Mouse (Mus musculus) olfactory bulb, adult 2 months (tissue): ENCODE results near the gene Hist1h4k. TPM values are rescaled to one million over a fixed set of nuclear protein-coding genes. Genes with fewer than 3 reads are reported as not detected.
A peak's percentile ranks its signal among the peaks of the same experiment; 100 is the strongest.
"Not testable (repeated sequence)": the region's sequence is repeated elsewhere in the genome, so short reads cannot be mapped to it uniquely, and the experiment has no call there.

ENCODE experiments used
- H3K27ac ChIP-seq: fragments of 200-500 bp; 2 replicates; pipeline ENCODE4 v1.5.1; 2012; ENCODE audit warnings: low read depth, low read length; ENCODE audit not compliant: insufficient read depth
- H3K4me1 ChIP-seq: fragments of 200-500 bp; 2 replicates; pipeline ENCODE4 v1.6.1; 2012; ENCODE audit warnings: low read length; ENCODE audit not compliant: control insufficient read depth, insufficient read depth
- H3K4me3 ChIP-seq: fragments of 200-500 bp; 2 replicates; pipeline ENCODE4 v1.5.1; 2012; ENCODE audit warnings: mild to moderate bottlenecking, low read depth, low read length, moderate library complexity; ENCODE audit not compliant: insufficient read depth
- CTCF ChIP-seq: fragments of 200-500 bp; IDR thresholded peaks from 2 replicates; pipeline ENCODE4 v1.5.1; 2012; ENCODE audit warnings: low read depth, mild to moderate bottlenecking, low read length, moderate library complexity; ENCODE audit not compliant: insufficient read depth
- POLR2A ChIP-seq: fragments of 200-500 bp; IDR thresholded peaks from 2 replicates; pipeline ENCODE4 v1.6.1; 2012; ENCODE audit warnings: mild to moderate bottlenecking, low read depth, low read length, moderate library complexity; ENCODE audit not compliant: insufficient read depth
- WGBS: fragments of 180-500 bp; shearing (Covaris S2); methylation state at CpG from one replicate; pipeline ENCODE4 v1.1.7; 2018; 5-methylcytosine and 5-hydroxymethylcytosine counted together
- polyA plus RNA-seq: library from polyadenylated mRNA; stranded (reverse); fragments of >200 nt; gene quantifications from 2 replicates; pipeline ENCODE4 v1.2.4, GENCODE M21; 2012; ENCODE audit warnings: low replicate concordance; ENCODE audit not compliant: missing spikeins, insufficient read depth, insufficient read length

Hist1h4k gene
- polyA plus RNA-seq, 1 experiment = not detected

DNA sequence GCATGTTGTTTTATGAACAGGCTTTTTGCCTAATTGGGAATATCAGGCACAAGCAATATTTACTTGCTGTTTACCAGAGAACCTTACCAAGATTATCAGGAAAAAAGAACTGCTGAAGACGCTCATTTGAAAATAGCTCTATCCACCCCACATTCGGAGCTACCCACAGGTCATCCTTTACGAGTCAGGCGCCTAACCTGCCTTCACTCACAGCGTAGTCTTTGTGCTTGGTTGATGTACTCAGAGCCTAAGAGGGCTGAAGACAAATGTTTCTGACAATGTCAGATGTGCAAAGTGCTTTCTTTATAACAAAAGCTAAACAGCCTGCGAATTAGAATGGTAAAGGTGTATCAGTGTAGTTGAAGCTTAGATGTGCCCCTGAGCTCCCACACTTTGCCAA lies 34.0 kb upstream of the Hist1h4k start:
- Histone ChIP-seq H3K4me1 (no peaks in the 10 kb centered on the region; the same call in 1 of the 2 replicates), H3K27ac (no peak overlapping the region)
- 32% methylated on average over 6 of the region's 6 CpGs for WGBS

DNA sequence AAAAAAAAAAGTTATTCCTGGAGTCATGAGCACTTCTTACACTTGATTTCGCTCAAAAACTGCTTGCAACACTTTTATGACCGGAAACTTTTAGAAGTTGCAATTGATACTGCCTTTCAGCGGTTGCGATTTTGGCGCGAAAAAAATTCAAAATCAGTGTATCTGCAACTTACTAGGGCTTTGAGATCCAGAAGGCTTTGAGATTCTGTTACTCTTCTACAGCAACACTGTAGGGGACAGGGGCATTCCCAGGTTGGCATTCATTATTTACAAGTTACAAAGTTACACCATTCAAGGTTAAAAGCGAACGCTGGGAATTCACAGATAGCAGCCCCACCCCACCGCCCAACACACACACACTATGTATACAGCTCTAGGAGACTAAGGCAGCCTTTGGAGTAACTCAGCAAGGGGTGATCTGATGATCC lies 33.4 kb upstream of the Hist1h4k start:
- no peak overlapping the region for H3K4me3 ChIP-seq
- no peaks in the 10 kb centered on the region; the same call in 1 of the 2 replicates for H3K4me1 ChIP-seq
- no peak for TF ChIP-seq CTCF
- TF ChIP-seq POLR2A = no peak
- WGBS = under 1% methylated on average over 9 of the region's 9 CpGs
- no peak overlapping the region for H3K27ac ChIP-seq

More for the DNA sequence above, 34.0 kb upstream of the Hist1h4k start:
- TF ChIP-seq POLR2A = no peak
- no peak for TF ChIP-seq CTCF
- H3K4me3 ChIP-seq = no peak overlapping the region

DNA sequence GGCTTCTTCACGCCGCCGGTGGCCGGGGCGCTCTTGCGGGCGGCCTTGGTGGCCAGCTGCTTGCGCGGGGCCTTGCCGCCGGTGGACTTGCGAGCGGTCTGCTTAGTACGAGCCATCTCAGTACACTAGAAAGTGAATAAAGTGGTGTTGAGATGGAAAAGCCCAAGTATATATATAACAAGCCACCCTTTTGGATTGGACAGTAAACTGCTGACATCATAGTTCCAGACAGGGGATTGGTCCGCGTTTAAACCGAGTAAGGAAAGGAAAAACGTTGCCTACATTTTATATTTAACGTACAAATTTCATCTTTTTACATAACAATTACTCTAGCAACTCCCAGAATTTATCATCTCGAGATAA lies 32.9 kb upstream of the Hist1h4k start, which contains the start of gene Hist1h3i:
Hist1h3i (minus strand) TSS at position 116 of the 363 bp plus-strand sequence.
- peak within 1 kb of the TSS; percentile 59 for H3K4me3 ChIP-seq
- WGBS = 0% methylated on average over 17 of the region's 20 CpGs
- no peaks in the 10 kb centered on the region; the same call in 1 of the 2 replicates for H3K4me1 ChIP-seq
- peak within 1 kb of the TSS; percentile 70; the same call in 1 of the 2 replicates for H3K27ac ChIP-seq
- TF ChIP-seq CTCF (no peak), POLR2A (no peak)

DNA sequence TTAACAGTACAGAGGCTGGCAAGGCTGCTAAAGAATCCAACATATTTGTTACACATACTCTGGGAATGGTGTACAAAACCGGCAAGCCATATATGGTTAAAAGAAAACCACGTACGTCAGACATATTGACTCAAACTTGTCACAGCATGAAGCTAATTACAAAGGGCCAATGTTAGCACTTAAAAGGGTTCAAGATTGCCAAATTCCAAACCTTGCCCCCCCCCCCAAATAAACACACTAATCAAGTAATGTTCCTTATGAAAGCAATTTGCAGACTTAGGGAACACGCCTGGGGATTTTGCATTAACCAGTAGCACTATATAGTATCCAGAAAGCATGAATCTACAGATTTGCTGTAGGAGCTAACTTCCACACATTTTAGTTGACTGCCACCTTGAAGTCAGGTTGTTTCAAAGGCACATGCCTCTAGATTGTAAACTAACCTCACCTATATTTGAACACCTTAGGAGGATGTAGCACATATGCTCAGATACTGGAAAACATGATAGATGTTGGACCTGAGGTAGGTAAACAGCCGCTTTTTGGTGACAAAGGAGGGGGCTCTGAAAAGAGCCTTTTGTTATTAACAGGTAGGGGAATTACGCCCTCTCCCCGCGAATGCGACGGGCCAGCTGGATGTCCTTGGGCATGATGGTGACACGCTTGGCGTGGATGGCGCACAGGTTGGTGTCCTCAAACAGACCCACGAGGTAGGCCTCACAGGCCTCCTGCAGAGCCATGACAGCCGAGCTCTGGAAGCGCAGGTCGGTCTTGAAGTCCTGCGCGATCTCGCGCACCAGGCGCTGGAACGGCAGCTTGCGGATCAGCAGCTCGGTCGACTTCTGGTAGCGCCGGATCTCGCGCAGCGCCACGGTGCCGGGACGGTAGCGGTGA lies 32.3 kb upstream of the Hist1h4k start:
- Histone ChIP-seq H3K27ac (peak overlapping the region; percentile 70; the same call in 1 of the 2 replicates), H3K4me3 (peak overlapping the region; percentile 59)
- H3K4me1 ChIP-seq = not testable (repeated sequence)
- WGBS = 2% methylated on average over 16 of the region's 35 CpGs

DNA sequence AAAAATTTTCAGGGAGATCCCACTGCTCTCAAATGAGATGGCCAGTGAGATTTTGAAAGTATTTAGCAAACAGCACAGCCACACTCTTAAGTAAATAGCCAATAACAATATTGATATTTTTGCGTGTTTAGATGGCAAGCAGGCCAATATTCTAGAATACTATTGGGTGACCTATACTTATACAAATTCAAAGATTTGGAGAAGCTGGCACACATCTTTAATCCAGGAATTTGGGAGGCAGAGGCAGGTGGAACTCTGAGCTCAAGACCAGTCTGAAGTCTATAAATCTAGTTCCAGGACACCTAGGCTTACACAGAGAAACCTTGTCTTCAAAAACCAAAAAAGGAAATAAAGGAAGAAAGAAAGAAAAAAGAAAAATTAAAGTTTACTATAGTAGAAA lies 31.3 kb upstream of the Hist1h4k start:
- Histone ChIP-seq H3K27ac (no peak overlapping the region), H3K4me1 (no peaks in the 10 kb centered on the region; the same call in 1 of the 2 replicates), H3K4me3 (no peak overlapping the region)
- TF ChIP-seq POLR2A = no peak
- no peak for TF ChIP-seq CTCF
- WGBS = 92% methylated on average over 1 of the region's 1 CpGs

DNA sequence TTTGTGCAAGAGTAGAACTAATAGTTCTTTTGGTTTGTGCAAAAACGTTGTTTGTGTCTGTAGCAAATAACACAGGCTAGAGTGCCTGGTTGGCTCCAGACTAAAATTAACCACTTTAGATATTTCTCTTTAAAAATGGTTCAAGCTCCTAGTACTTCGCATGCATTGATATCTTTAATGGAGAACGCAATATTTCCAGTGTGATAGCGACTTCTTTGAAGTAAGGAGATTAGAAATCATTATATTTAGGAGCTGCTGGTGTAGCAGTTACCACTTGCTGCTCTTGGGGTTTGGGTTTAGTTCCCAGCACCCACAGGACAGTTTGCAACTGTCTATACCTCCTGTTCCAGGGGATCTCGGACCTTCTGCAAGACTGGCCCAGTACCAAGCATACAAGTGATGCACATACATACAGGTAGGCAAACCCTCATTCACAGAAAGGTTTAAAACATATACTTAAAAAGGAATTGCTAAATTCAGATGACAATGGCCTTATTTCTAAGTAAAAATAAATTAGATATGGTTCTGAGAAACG lies 30.8 kb upstream of the Hist1h4k start:
- TF ChIP-seq POLR2A (no peak), CTCF (no peak)
- WGBS = 50% methylated on average over 6 of the region's 6 CpGs
- Histone ChIP-seq H3K27ac (no peak overlapping the region), H3K4me3 (no peak overlapping the region), H3K4me1 (no peaks in the 10 kb centered on the region; the same call in 1 of the 2 replicates)

DNA sequence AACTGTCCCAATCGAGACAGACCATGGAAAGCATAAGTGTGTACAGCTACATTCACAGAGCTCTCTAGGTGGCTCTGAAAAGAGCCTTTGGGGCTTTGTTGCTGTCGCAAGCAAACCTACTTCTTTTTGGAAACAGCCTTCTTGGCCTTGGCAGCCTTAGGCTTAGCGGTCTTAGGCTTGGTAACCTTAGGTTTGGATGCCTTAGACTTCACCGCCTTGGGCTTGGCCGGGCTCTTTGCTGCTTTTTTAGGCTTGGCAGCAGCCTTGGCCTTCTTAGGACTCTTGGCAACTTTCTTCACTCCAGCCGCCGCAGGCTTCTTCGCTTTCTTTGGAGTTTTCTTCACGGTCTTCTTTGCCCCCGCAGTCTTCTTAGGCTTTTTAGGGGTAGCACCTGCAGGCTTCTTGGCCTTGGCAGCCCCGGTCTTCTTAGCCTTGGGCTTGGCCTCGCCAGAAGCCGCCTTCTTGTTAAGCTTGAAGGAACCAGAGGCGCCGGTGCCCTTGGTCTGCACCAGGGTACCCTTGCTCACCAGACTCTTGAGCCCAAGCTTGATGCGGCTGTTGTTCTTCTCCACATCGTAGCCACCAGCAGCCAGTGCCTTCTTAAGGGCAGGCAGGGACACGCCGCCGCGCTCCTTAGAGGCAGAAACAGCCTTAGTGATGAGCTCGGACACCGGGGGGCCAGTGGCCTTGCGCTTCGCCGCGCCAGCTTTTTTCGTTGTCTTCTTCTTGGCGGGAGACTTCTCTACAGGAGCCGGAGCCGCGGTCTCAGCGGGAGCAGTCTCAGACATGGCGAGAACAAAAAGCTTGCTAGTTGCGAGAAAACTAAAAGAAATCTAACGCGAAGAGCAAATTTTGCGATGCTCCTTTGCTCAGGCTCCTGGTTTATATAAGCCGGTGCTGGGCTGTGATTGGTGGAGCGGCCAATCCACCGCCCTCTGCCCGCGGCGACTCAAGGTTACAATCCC lies 29.7 kb upstream of the Hist1h4k start, which contains the start of gene Hist1h1b:
Hist1h1b (minus strand) TSS at position 859 of the 965 bp plus-strand sequence.
- H3K27ac ChIP-seq = peak within 1 kb of the TSS; percentile 43
- H3K4me3 ChIP-seq = peak within 1 kb of the TSS; percentile 62
- under 1% methylated on average over 44 of the region's 44 CpGs for WGBS
- no peaks in the 10 kb centered on the region; the same call in 1 of the 2 replicates for H3K4me1 ChIP-seq
- TF ChIP-seq CTCF (no peak), POLR2A (peak; percentile 29; the same call in 1 of the 2 replicates)
